Mouse (Mus musculus): ENCODE data around the gene Myct1. TPM values are rescaled to one million over a fixed set of nuclear protein-coding genes. Genes with fewer than 3 reads are reported as not detected.

The Myct1 gene
- 2.0 and 2.7 TPM in 2 replicates for polyA plus RNA-seq (2014; fragmentation: Nextera tagmentation; extraction: Ambion mirVana)

GRCm38 (mm10) chr10:5593464-5593863 is at the start of gene Myct1:
TSS of gene Myct1 (plus strand) at chr10:5593775.
- no peaks in the 10 kb centered on the region for H3K27me3 ChIP-seq (ENCODE audit: control insufficient read depth, insufficient read depth, low read length)
- DNase-seq (ENCODE audit: low spot score), result no peak
- no peaks in the 10 kb centered on the region for H3K4me1 ChIP-seq (replicated peaks; ENCODE audit: control insufficient read depth, insufficient read depth, low read length)
- no peak within 1 kb of the TSS for H3K4me3 ChIP-seq (ENCODE audit: low read depth, low read length)
- no peaks in the 10 kb centered on the region for H3K36me3 ChIP-seq (ENCODE audit: control insufficient read depth, insufficient read depth, low read length)
- H3K27ac ChIP-seq (ENCODE audit: low read depth, low read length), result no peak within 1 kb of the TSS
- no peak for ATAC-seq (ENCODE audit: low FRiP score)
- H3K9me3 ChIP-seq (ENCODE audit: control insufficient read depth, low read length), result no peaks in the 10 kb centered on the region
- H3K9ac ChIP-seq (ENCODE audit: low read depth, low read length), result no peak within 1 kb of the TSS
- H3K4me2 ChIP-seq (replicated peaks; ENCODE audit: low read depth, low read length), result no peak within 1 kb of the TSS
- 61% methylated on average over 5 of the region's 5 CpGs for WGBS

DNA sequence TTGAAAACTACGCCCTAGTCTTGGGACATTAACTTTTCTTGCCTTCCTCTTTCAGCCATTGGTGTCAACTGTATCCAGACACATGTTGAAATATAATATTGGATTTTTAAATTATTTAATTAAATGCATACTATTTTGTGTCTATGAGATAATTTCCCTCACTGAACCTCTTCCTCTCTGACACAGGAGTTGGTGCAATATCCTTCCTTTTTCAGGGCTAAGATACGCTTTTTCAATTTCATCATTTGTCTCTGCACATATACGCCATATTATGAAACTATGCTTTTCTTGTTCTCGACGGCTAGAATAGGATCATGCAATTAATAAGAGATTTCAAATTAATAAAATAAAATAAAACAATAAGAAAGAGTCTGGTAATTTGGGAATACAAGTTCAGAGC is 47.1 kb upstream of the Myct1 start:
- H3K4me2 ChIP-seq (replicated peaks; ENCODE audit: low read depth, low read length), result no peak overlapping the region
- H3K4me1 ChIP-seq (replicated peaks; ENCODE audit: control insufficient read depth, insufficient read depth, low read length), result peaks cover 3% of the 10 kb centered on the region; the same call in 1 of the 2 replicates
- H3K27ac ChIP-seq (ENCODE audit: low read depth, low read length), result no peak overlapping the region
- H3K27me3 ChIP-seq (ENCODE audit: control insufficient read depth, insufficient read depth, low read length), result peaks cover 2% of the 10 kb centered on the region
- no peak for DNase-seq (ENCODE audit: low spot score)
- no peak overlapping the region for H3K9ac ChIP-seq (ENCODE audit: low read depth, low read length)
- ATAC-seq (ENCODE audit: low FRiP score), result no peak
- no peak overlapping the region for H3K4me3 ChIP-seq (ENCODE audit: low read depth, low read length)
- H3K36me3 ChIP-seq (ENCODE audit: control insufficient read depth, insufficient read depth, low read length), result no peaks in the 10 kb centered on the region
- H3K9me3 ChIP-seq (ENCODE audit: control insufficient read depth, low read length), result no peaks in the 10 kb centered on the region
- WGBS, result 97% methylated on average over 5 of the region's 5 CpGs

DNA sequence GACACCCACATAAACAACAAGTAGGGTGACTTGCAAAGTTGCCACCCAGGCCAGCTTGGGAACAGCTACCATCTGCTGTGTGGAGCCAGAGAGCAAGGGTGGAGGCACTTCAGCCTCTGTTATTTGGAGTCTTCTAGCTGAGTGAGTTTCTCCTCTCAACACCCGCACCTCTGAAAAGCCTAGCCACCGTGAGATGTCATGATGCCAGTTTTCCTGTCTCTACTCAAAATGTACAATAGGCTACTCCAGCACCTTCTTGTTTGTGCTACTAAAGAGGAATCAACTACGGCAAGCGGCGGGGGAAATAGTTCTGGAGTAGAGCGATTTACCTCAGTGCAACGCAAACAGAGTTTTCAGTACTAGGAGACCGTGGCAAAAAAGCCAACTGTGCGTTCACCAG is 45.8 kb upstream of the Myct1 start:
- 88% methylated on average over 9 of the region's 9 CpGs for WGBS
- Histone ChIP-seq H3K4me3 (ENCODE audit: low read depth, low read length) (no peak overlapping the region), H3K4me1 (replicated peaks; ENCODE audit: control insufficient read depth, insufficient read depth, low read length) (peaks cover 3% of the 10 kb centered on the region; the same call in 1 of the 2 replicates), H3K27me3 (ENCODE audit: control insufficient read depth, insufficient read depth, low read length) (peaks cover 2% of the 10 kb centered on the region), H3K27ac (ENCODE audit: low read depth, low read length) (no peak overlapping the region), H3K36me3 (ENCODE audit: control insufficient read depth, insufficient read depth, low read length) (no peaks in the 10 kb centered on the region), H3K4me2 (replicated peaks; ENCODE audit: low read depth, low read length) (no peak overlapping the region), H3K9me3 (ENCODE audit: control insufficient read depth, low read length) (no peaks in the 10 kb centered on the region), H3K9ac (ENCODE audit: low read depth, low read length) (no peak overlapping the region)
- ATAC-seq (ENCODE audit: low FRiP score) (no peak), DNase-seq (ENCODE audit: low spot score) (no peak)

DNA sequence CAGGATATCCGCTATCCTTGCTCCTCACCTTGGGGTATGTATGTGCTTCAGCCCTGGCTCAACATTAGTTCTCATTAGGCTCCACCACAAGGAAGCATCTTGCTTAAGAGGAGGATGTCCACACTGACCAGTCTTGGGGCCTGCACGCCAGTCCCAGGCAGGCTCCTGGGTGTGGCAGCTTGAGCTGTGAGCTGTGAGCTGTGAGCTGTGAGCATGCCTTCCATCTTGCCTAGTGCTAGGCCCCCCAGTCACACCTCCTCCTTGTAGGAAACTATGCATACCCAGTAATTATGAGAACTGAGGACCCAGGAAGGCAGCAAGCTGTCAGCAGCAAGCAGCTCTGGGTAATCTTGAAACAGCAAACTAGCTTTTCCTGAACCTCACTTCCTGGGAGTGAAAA is 44.9 kb upstream of the Myct1 start:
- H3K27me3 ChIP-seq (ENCODE audit: control insufficient read depth, insufficient read depth, low read length), result peaks cover 2% of the 10 kb centered on the region
- H3K4me2 ChIP-seq (replicated peaks; ENCODE audit: low read depth, low read length), result no peak overlapping the region
- H3K9ac ChIP-seq (ENCODE audit: low read depth, low read length), result no peak overlapping the region
- no peak for ATAC-seq (ENCODE audit: low FRiP score)
- 93% methylated on average over 2 of the region's 2 CpGs for WGBS
- H3K36me3 ChIP-seq (ENCODE audit: control insufficient read depth, insufficient read depth, low read length), result no peaks in the 10 kb centered on the region
- DNase-seq (ENCODE audit: low spot score), result no peak
- peaks cover 3% of the 10 kb centered on the region; the same call in 1 of the 2 replicates for H3K4me1 ChIP-seq (replicated peaks; ENCODE audit: control insufficient read depth, insufficient read depth, low read length)
- H3K9me3 ChIP-seq (ENCODE audit: control insufficient read depth, low read length), result no peaks in the 10 kb centered on the region
- no peak overlapping the region for H3K4me3 ChIP-seq (ENCODE audit: low read depth, low read length)
- no peak overlapping the region for H3K27ac ChIP-seq (ENCODE audit: low read depth, low read length)

GRCm38 (mm10) chr10:5549871-5550167 is 43.8 kb upstream of the Myct1 start:
- Histone ChIP-seq H3K4me2 (replicated peaks; ENCODE audit: low read depth, low read length) (peak overlapping the region; percentile 94), H3K27me3 (ENCODE audit: control insufficient read depth, insufficient read depth, low read length) (peaks cover 2% of the 10 kb centered on the region), H3K27ac (ENCODE audit: low read depth, low read length) (no peak overlapping the region), H3K9ac (ENCODE audit: low read depth, low read length) (peak overlapping the region; percentile 61), H3K4me3 (ENCODE audit: low read depth, low read length) (peak overlapping the region; percentile 54), H3K36me3 (ENCODE audit: control insufficient read depth, insufficient read depth, low read length) (no peaks in the 10 kb centered on the region), H3K4me1 (replicated peaks; ENCODE audit: control insufficient read depth, insufficient read depth, low read length) (peaks cover 3% of the 10 kb centered on the region; the same call in 1 of the 2 replicates), H3K9me3 (ENCODE audit: control insufficient read depth, low read length) (no peaks in the 10 kb centered on the region)
- whole genome bisulfite sequencing, result 11% methylated on average over 6 of the region's 6 CpGs
- no peak for DNase-seq (ENCODE audit: low spot score)
- no peak for ATAC-seq (ENCODE audit: low FRiP score)

- Histone ChIP-seq H3K27me3 (ENCODE audit: control insufficient read depth, insufficient read depth, low read length) (peaks cover 2% of the 10 kb centered on the region), H3K4me2 (replicated peaks; ENCODE audit: low read depth, low read length) (peak overlapping the region; percentile 94), H3K4me1 (replicated peaks; ENCODE audit: control insufficient read depth, insufficient read depth, low read length) (peaks cover 3% of the 10 kb centered on the region; the same call in 1 of the 2 replicates), H3K27ac (ENCODE audit: low read depth, low read length) (no peak overlapping the region), H3K4me3 (ENCODE audit: low read depth, low read length) (peak overlapping the region; percentile 54), H3K9ac (ENCODE audit: low read depth, low read length) (peak overlapping the region; percentile 61), H3K9me3 (ENCODE audit: control insufficient read depth, low read length) (no peaks in the 10 kb centered on the region), H3K36me3 (ENCODE audit: control insufficient read depth, insufficient read depth, low read length) (no peaks in the 10 kb centered on the region)
- WGBS, result 2% methylated on average over 40 of the region's 44 CpGs
- DNase-seq (ENCODE audit: low spot score) (peak; percentile 64), ATAC-seq (ENCODE audit: low FRiP score) (peak; percentile 95)
Measured at GRCm38 (mm10) chr10:5550168-5551021, 43.2 kb upstream of the Myct1 start.

GRCm38 (mm10) chr10:5551382-5551781 is 42.2 kb upstream of the Myct1 start, which contains the start of gene Syne1:
TSS of gene Syne1 (minus strand) at chr10:5551482.
- Histone ChIP-seq H3K4me1 (replicated peaks; ENCODE audit: control insufficient read depth, insufficient read depth, low read length) (peaks cover 3% of the 10 kb centered on the region; the same call in 1 of the 2 replicates), H3K27me3 (ENCODE audit: control insufficient read depth, insufficient read depth, low read length) (peaks cover 2% of the 10 kb centered on the region), H3K4me2 (replicated peaks; ENCODE audit: low read depth, low read length) (peak within 1 kb of the TSS; percentile 94), H3K9me3 (ENCODE audit: control insufficient read depth, low read length) (no peaks in the 10 kb centered on the region), H3K36me3 (ENCODE audit: control insufficient read depth, insufficient read depth, low read length) (no peaks in the 10 kb centered on the region), H3K4me3 (ENCODE audit: low read depth, low read length) (peak within 1 kb of the TSS; percentile 54), H3K27ac (ENCODE audit: low read depth, low read length) (no peak within 1 kb of the TSS), H3K9ac (ENCODE audit: low read depth, low read length) (peak within 1 kb of the TSS; percentile 61)
- no peak for DNase-seq (ENCODE audit: low spot score)
- ATAC-seq (ENCODE audit: low FRiP score), result no peak
- WGBS, result 68% methylated on average over 5 of the region's 5 CpGs

DNA sequence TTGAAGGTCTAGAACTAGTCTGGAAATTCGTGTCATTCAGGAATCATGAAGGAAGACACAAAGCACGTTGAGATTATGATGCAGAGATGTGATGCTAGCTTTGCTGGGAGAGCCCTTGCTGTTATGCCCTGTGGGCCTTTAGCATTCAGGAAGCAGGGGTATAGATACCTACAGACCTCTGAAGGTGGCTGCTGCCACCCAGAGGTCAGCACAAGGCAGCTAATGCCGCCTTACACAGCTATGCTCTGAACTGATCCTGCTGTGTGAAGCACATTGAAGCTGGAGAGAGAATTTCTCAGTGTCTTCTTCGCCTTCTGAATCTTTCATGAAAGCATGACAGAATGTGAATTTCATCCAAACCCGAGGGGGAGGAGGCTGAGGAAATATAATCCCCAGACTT is 38.6 kb upstream of the Myct1 start:
- no peaks in the 10 kb centered on the region for H3K9me3 ChIP-seq (ENCODE audit: control insufficient read depth, low read length)
- H3K4me1 ChIP-seq (replicated peaks; ENCODE audit: control insufficient read depth, insufficient read depth, low read length), result no peaks in the 10 kb centered on the region; the same call in 1 of the 2 replicates
- 17% methylated on average over 5 of the region's 5 CpGs for WGBS
- ATAC-seq (ENCODE audit: low FRiP score), result no peak
- H3K9ac ChIP-seq (ENCODE audit: low read depth, low read length), result no peak overlapping the region
- no peaks in the 10 kb centered on the region for H3K36me3 ChIP-seq (ENCODE audit: control insufficient read depth, insufficient read depth, low read length)
- DNase-seq (ENCODE audit: low spot score), result peak; percentile 5
- H3K27me3 ChIP-seq (ENCODE audit: control insufficient read depth, insufficient read depth, low read length), result no peaks in the 10 kb centered on the region; the same call in 1 of the 2 replicates
- H3K4me3 ChIP-seq (ENCODE audit: low read depth, low read length), result no peak overlapping the region
- no peak overlapping the region for H3K4me2 ChIP-seq (replicated peaks; ENCODE audit: low read depth, low read length)
- H3K27ac ChIP-seq (ENCODE audit: low read depth, low read length), result no peak overlapping the region

DNA sequence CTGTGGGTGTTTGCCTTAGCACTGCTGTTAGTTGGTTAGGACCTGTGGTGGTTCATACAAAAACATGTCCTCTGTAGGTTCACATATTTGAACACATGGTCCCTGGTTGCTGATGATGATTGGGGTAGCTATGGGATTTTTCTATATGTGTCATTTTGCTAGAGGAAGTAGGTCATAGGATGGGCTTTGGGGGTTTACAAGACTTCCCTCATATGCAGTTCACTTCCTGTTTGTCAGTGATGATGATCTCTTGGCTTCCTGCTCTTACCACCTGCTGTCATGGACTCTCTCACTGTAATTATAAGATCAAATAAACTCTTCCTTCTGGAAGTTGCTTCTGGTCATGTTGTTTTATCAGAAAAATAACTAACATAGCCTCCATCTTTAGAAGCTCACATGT is 34.8 kb upstream of the Myct1 start:
- ATAC-seq (ENCODE audit: low FRiP score), result no peak

More for the DNA sequence above, 34.8 kb upstream of the Myct1 start:
- H3K9ac ChIP-seq (ENCODE audit: low read depth, low read length), result no peak overlapping the region
- no peak overlapping the region for H3K4me2 ChIP-seq (replicated peaks; ENCODE audit: low read depth, low read length)
- H3K4me3 ChIP-seq (ENCODE audit: low read depth, low read length), result no peak overlapping the region
- H3K36me3 ChIP-seq (ENCODE audit: control insufficient read depth, insufficient read depth, low read length), result no peaks in the 10 kb centered on the region
- no peak overlapping the region for H3K27ac ChIP-seq (ENCODE audit: low read depth, low read length)
- H3K27me3 ChIP-seq (ENCODE audit: control insufficient read depth, insufficient read depth, low read length), result no peaks in the 10 kb centered on the region
- no peak for DNase-seq (ENCODE audit: low spot score)
- H3K9me3 ChIP-seq (ENCODE audit: control insufficient read depth, low read length), result no peaks in the 10 kb centered on the region
- no peaks in the 10 kb centered on the region for H3K4me1 ChIP-seq (replicated peaks; ENCODE audit: control insufficient read depth, insufficient read depth, low read length)
